Mouse (Mus musculus) liver, adult 2 months (tissue): Measurements from ENCODE around the gene Pigl.

Experiments
- CTCF ChIP-seq: fragments of 200-500 bp; IDR thresholded peaks from 2 replicates; pipeline ENCODE4 v1.5.1; 2011; ENCODE audit warnings: low read depth, low read length, control low read depth
- POLR2A ChIP-seq: fragments of 200-500 bp; IDR thresholded peaks from 2 replicates; pipeline ENCODE4 v1.6.1; 2011; ENCODE audit warnings: low read length, control low read depth; ENCODE audit not compliant: insufficient read depth; ENCODE audit errors: extremely low read depth

GRCm38 (mm10) chr11:62426266-62426665 lies 32.0 kb upstream of the Pigl start:
- TF ChIP-seq CTCF = no peak
- no peak for TF ChIP-seq POLR2A
